Mouse (Mus musculus) effector memory CD4-positive, alpha-beta T cell, adult 5 months (primary cell): ENCODE results near the gene Gm4498. TPM values are rescaled to one million over a fixed set of nuclear protein-coding genes. Genes with fewer than 3 reads are reported as not detected.

ENCODE experiments used
- polyA plus RNA-seq: library from polyadenylated mRNA; unstranded; fragments of 100-300 nt; shearing (Covaris generic); gene quantifications from one replicate; pipeline ENCODE4 v1.2.1, GENCODE M21; 2017

Gene Gm4498
- not detected for polyA plus RNA-seq

DNA sequence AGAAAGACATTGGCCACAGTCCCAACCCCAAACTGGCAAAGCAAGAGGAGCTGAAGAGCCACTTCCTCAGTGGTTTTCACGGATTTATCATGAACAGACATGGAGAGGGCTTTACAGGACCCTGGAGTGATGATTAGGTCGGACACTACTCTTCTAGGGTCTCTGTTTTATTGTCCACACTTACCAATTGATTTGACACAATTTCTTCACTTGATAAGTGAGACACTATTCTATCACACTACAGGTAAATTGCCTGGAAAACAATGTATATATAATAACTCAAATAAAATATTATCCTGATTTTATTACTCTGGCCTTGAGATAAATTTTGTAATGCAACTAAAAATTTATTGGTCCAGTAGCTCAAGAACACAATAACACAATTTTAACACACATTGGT, at the start of gene Gm4498:
Gene Gm4498 (minus strand): TSS at position 101 of the 400 bp plus-strand sequence.

DNA sequence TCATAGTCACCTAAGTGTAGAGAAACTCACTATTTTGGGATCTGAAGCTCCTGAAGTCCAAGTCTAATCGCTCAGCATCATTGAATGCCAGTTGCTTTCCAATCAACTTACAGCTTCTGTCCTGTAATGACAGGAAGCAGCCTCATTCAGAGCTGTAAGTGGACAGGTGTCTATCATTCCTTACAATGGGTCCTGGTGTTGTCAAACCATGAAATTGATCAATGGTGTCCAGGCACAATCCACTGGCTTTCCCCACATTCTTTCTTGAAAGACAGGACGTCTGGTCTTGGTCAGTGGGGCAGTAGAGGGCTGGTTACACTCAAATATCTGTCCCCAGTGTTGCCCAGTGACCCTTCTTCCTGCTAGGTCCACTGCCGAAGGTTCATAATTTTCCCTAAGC, 29.1 kb upstream of the Gm4498 start, which contains the start of gene Gm5890:
Gene Gm5890 (minus strand): TSS at position 101 of the 400 bp plus-strand sequence.

DNA sequence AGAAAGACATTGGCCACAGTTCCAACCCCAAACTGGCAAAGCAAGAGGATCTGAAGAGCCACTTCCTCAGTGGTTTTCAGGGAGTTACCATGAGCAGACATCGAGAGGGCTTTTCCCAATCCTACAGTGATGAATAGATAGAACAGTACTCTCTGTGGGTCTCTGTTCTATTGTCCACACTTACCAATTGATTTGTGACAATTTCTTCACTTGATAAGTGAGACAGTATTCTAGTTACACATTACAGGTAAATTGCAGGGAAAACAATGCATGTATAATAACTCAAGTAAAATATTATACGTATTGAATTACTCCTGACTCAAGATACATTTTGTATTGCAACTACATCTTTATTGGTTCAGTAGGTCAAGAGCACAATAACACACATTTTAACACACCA, 28.1 kb downstream of the Gm4498 start, which contains the start of gene Gm6164:
Gene Gm6164 (minus strand): TSS at position 101 of the 400 bp plus-strand sequence.

DNA sequence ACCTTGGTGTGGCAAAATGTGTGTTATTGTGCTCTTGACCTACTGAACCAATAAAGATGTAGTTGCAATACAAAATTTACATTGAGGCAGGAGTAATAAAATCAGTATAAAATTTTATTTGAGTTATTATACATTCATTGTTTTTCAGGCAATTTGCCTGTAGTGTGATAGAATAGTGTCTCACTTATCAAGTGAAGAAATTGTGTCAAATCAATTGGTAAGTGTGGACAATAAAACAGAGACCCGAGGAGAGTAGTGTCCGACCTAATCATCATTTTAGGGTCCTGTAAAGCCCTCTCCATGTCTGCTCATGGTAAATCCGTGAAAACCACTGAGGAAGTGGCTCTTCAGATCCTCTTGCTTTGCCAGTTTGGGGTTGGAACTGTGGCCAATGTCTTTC, 40.2 kb downstream of the Gm4498 start, which contains the start of gene Vmn1r95:
Gene Vmn1r95 (plus strand): TSS at position 301 of the 400 bp plus-strand sequence.

Other genes starting within 250 kb of the Gm4498 start
- not detected for gene Nlrp9b, start 242.4 kb downstream of the Gm4498 start, polyA plus RNA-seq
- 0.24 TPM for gene Vmn1r91, start 134.1 kb downstream of the Gm4498 start, polyA plus RNA-seq
- gene Gm16442, start 111.2 kb downstream of the Gm4498 start, polyA plus RNA-seq, result not detected
- gene Vmn1r93, start 94.7 kb downstream of the Gm4498 start, polyA plus RNA-seq, result not detected
- not detected for gene Vmn1r94, start 65.5 kb downstream of the Gm4498 start, polyA plus RNA-seq
- not detected for gene Vmn1r95, start 40.1 kb downstream of the Gm4498 start, polyA plus RNA-seq
- gene Gm6164, start 28.2 kb downstream of the Gm4498 start, polyA plus RNA-seq, result not detected
- 0.69 TPM for gene Gm5890, start 29.0 kb upstream of the Gm4498 start, polyA plus RNA-seq
- gene Gm4133, start 100.2 kb upstream of the Gm4498 start, polyA plus RNA-seq, result not detected
- gene Gm5728, start 141.6 kb upstream of the Gm4498 start, polyA plus RNA-seq, result not detected
- gene Vmn1r100, start 184.1 kb upstream of the Gm4498 start, polyA plus RNA-seq, result not detected
- gene Vmn1r101, start 208.8 kb upstream of the Gm4498 start, polyA plus RNA-seq, result not detected
- 0.65 TPM for gene Gm10670, start 241.1 kb upstream of the Gm4498 start, polyA plus RNA-seq